Mouse (Mus musculus) ovary, postnatal 36 days (tissue): ENCODE results near the gene Rgs10.

Experiments used
- DNase-seq: peaks from one replicate; pipeline ENCODE4 v3.0.0; 2022; ENCODE audit warnings: low spot score, mixed read lengths

The Rgs10 gene

GRCm38 (mm10) chr7:128417930-128418779, at the start of gene Rgs10:
TSS of gene Rgs10 (minus strand) at chr7:128418758.
- DNase-seq, result peak; percentile 75

DNA sequence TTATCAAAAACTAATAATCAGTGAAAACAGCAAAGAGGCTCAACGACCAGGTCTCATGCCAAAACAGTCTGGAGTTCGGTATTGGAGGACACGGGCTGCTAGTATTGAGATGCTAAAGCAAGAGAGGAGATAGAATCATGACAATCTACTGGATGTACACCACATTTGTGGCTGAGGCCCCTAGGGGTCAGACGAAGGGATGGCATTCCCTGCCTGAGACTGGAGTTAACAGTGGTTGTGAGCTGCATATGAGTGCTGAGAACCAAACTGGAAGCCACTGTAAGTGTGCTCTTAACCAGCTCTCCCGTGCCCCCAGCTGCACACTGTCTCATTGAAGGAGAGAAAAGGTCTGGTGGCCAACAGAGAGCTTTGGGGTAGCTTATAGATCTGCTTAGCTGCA, 43.8 kb upstream of the Rgs10 start:
- DNase-seq, result no peak

GRCm38 (mm10) chr7:128461285-128462215, 43.0 kb upstream of the Rgs10 start, which contains the start of gene Tial1:
TSS of gene Tial1 (minus strand) at chr7:128461717.
- DNase-seq, result peak; percentile 97

DNA sequence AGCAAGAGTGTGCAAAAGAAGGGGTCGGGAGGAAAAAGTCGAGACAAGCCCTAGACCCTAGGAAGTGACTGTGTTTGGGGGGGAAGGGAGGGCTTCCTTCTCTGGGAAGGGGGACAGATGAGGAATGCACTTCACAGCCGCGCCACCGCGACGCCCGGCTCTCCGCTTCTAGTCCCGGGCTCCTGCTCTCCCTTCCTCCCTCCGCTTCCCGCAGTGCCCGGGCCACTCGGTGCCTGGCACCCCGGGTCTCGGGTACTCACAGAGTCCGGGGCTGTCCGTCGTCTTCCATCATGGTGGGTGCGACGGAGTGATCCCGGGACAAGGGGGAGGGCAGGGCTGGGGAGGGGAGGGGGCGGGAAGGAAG, 42.3 kb upstream of the Rgs10 start:
- DNase-seq, result no peak

- DNase-seq, result no peak
Observed at GRCm38 (mm10) chr7:128460131-128460864, 41.7 kb upstream of the Rgs10 start.

GRCm38 (mm10) chr7:128459791-128460130, 41.2 kb upstream of the Rgs10 start:
- DNase-seq, result no peak

DNA sequence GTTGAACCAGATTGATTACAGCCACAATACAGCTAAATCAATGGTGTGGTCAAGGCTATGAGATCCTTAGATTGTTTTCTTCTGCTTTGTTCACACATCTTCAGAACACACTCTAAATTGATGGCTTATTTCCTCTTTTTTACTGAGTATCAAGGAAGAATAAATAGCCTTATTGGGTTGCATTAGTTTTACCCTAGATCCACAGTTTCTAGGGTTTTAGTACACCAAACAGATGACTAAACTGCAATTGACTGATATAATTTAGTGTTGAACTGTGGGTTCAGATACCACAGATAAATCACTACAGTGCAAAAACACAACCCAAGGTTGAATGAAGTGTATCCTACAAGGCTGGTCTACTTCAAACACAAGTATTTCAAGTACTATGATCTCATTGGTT, 39.5 kb upstream of the Rgs10 start:
- no peak for DNase-seq

DNA sequence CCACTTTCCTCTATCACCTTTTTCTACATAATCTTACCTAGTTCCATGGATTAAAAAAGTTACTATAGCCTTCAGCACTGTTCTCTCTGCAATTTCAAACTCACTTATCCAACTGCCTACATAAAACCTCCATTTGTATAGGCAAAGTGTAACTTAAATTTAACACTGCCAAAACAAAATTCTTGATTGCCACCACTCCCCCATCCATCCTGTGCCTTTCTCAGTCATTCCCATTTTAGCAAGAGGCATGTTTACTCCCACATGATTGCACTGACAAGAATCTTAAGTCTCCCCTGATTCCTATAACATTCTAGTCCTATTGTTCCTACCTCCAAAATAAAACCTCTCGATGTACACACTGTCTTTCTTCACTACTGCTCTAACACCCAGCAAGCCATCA, 34.2 kb upstream of the Rgs10 start:
- DNase-seq, result no peak

- no peak for DNase-seq
Observed at GRCm38 (mm10) chr7:128440584-128440983, 22.0 kb upstream of the Rgs10 start.

DNA sequence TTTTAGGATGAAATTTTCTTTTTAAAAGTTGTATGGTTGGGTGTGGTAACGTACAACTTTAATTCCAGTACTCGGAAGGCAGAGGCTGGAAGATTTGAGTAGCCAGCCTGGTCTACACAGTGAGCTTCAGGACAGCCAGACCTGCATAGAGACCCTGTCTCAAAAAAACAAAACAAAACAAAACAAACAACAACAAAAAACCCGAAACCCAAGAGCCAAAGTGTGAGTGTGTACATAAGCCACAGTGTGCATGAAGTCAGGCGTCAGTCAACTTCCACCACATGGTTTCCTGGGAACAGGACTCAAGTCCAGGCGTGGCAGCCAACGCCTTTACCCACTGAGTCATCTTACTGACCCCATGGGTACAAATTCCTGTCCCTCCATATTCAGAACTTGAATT, 20.7 kb upstream of the Rgs10 start:
- DNase-seq, result no peak

DNA sequence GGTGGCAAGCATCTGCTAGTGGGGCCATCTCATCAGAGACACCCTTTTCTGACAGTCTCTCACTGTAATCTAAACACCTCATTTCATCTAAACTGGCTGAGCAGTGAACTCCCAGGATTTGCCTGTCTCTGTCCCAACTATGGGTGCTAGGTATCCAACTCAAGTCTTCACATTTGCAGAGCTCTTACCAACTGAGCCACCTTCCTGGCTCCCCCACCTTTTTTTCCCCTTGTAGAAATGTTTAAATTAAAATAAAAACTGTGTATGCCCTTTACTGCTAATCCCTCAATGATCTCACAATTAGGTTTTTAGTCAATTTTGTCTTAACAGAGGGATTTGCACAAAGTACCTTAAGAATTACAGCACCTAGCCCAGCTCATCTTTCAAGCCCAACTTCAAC, 19.6 kb upstream of the Rgs10 start:
- no peak for DNase-seq

DNA sequence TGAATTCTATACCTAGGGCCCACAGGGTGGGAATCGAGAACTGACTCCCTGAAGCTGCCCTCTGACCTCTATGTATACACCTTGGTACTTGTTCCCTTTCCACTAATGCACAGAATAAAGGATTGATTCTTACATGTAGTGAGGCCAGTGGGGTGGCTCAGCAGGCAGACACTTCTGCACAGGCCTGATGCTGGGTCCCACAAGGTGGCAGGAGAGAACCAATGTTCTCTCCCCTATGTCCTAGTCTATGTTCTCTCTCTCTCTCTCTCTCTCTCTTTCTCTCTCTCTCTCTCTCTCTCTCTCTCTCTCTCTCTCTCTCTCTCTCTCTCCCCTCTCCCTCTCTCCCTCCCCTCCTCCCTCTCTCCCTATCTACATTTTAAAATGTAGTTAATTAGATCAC, 14.7 kb upstream of the Rgs10 start:
- no peak for DNase-seq

GRCm38 (mm10) chr7:128432574-128432973, 14.0 kb upstream of the Rgs10 start:
- DNase-seq, result no peak

DNA sequence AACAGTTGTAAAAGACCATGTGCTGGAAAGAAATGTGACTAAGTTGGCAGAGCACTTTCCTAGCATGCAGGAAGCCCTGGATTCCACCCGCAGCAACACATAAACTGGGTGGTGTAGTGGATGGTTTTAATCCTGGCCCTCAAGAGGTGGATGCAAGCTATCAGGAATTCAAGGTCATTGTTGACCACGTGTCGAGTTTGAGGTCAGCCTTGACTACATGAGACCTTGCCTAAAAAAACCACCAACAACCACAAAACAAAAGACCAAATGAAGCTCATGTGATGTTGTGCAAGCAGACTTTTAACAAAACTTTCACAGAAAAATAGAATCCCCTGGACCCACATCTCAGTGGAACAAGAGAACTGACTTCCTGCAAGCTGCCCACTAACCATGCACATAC, 3.9 kb upstream of the Rgs10 start:
- no peak for DNase-seq

DNA sequence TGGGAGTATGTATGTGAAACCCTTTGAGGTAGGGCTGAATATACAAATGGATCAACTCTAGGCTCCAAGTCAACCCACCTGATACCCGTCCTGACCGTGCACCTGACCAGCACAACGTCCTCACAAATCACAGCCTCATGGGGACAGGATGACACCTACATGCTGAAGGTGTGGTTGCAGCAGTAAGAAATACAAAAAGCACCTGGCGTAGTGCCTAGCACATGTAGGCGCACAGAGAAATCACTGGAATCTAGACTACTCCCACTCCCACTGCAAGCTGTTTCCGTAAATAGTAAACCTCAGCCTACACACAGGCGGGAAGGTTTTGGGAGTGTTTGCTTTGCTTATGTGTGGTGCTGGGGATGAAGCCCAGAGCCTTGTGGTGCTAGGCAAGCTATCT, 3.1 kb upstream of the Rgs10 start:
- DNase-seq, result no peak

DNA sequence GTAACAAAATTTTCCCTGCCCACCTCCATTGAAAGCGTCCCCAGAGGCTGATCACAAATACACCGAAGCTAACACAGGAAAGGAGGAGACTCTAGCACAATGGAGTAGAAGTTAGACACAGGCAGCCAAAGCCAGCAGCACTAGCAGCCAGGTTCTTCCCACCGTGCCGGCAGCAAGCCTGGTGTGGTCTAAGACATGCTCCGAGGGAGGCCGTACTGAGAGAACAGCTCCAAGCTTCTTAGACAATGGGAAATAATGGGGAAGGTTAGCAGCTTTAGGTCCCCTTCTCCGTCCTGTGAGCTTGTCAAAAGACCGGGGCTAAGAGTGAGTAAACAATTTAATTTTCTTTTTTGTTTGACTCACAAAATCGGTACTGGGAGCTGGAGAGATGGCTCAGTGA, 1.1 kb upstream of the Rgs10 start:
- no peak for DNase-seq

- no peak for DNase-seq
Observed at GRCm38 (mm10) chr7:128417226-128417929, 1.2 kb downstream of the Rgs10 start.

GRCm38 (mm10) chr7:128416664-128417063, 1.9 kb downstream of the Rgs10 start:
- DNase-seq, result no peak

GRCm38 (mm10) chr7:128414433-128414832, 4.1 kb downstream of the Rgs10 start:
- no peak for DNase-seq

DNA sequence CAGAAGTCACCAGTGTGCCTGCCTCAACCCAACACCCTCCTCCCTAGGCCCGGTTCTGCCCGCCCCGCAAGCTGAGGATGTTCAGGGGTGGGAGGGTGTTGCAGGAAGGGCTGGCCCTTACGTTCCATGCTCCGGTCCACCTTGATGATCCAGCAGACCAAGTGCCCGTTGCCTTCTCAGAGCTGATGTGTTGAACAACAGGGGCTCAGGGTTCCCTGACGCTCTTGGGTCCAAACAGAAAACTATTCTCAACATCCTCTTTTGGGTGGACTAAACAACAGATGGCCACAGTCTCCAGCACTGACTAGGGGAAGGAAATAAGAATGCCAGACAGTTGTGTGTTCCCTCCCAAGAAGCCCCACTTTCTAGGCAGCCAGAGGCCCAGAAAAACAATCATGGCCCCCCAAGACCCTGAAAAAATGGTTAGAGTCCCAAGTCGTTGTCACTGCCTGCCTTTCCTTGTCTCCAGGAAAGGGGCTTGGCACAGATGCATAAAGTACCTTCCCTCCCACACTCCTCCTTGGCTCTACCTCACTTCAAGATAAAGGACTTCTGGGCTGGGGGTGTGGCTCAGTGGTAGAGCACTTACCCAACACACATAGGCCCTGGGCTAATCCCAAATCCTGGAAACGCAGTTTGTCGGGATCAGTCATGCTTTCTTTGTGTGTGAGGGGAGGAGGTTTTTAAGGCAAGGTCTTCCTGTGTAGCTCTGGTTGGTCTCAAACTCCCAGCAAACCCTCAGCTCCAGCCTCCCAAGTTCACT, 6.3 kb downstream of the Rgs10 start:
- DNase-seq, result no peak
